Mouse (Mus musculus): ENCODE data around the gene Efcab11. TPM values are rescaled to one million over a fixed set of nuclear protein-coding genes. Genes with fewer than 3 reads are reported as not detected.

The Efcab11 gene
- total and polyA plus RNA-seq, 3 experiments = 2.5 to 3.5 TPM; not detected in 1

- no peaks in the 10 kb centered on the region for H3K4me1 ChIP-seq (ENCODE audit: control insufficient read depth in 1 of 2, insufficient read depth in 2 of 2, low read length in 2 of 2)
- no peak overlapping the region for H3K9ac ChIP-seq (ENCODE audit: control insufficient read depth, low read depth, low read length, poor library complexity, severe bottlenecking)
- no peak for TF ChIP-seq ZMIZ1 (IDR thresholded peaks at IDR 0.05; ENCODE audit: low read depth, low read length)
- no peak for TF ChIP-seq NRF1 (IDR thresholded peaks at IDR 0.05; ENCODE audit: insufficient read depth, low read depth, low read length, poor library complexity, severe bottlenecking)
- TF ChIP-seq MXI1 (IDR thresholded peaks at IDR 0.05; ENCODE audit: low read depth, low read length) = no peak
- no peak for TF ChIP-seq JUND (IDR thresholded peaks at IDR 0.05; ENCODE audit: low read depth, low read length)
- H3K36me3 ChIP-seq (ENCODE audit: control insufficient read depth in 1 of 2, insufficient read depth in 2 of 2, low read length in 2 of 2) = no peaks in the 10 kb centered on the region
- H3K9me3 ChIP-seq (replicated peaks; ENCODE audit: insufficient read depth, low read length) = no peaks in the 10 kb centered on the region
- no peak overlapping the region for H3K4me3 ChIP-seq (ENCODE audit: control insufficient read depth in 1 of 2, insufficient read depth in 1 of 2, low read depth in 2 of 2, low read length in 2 of 2)
- H3K27me3 ChIP-seq (ENCODE audit: control insufficient read depth in 1 of 2, insufficient read depth in 2 of 2, low read length in 2 of 2) = no peaks in the 10 kb centered on the region
- H3K27ac ChIP-seq (ENCODE audit: control insufficient read depth, low read depth, low read length) = no peak overlapping the region
- DNase-seq (ENCODE audit: low read depth, low spot score) = no peak
- H3K79me2 ChIP-seq (ENCODE audit: control insufficient read depth, insufficient read depth, low read length, poor library complexity) = no peaks in the 10 kb centered on the region
Measured at GRCm38 (mm10) chr12:99699379-99700023, 184.7 kb downstream of the Efcab11 start.

GRCm38 (mm10) chr12:99694066-99694465, 190.2 kb downstream of the Efcab11 start:
- Histone ChIP-seq H3K79me2 (ENCODE audit: control insufficient read depth, insufficient read depth, low read length, poor library complexity) (no peaks in the 10 kb centered on the region), H3K27ac (ENCODE audit: control insufficient read depth, low read depth, low read length) (no peak overlapping the region), H3K27me3 (ENCODE audit: control insufficient read depth in 1 of 2, insufficient read depth in 2 of 2, low read length in 2 of 2) (no peaks in the 10 kb centered on the region), H3K4me3 (ENCODE audit: control insufficient read depth in 1 of 2, insufficient read depth in 1 of 2, low read depth in 2 of 2, low read length in 2 of 2) (no peak overlapping the region), H3K9ac (ENCODE audit: control insufficient read depth, low read depth, low read length, poor library complexity, severe bottlenecking) (no peak overlapping the region), H3K36me3 (ENCODE audit: control insufficient read depth in 1 of 2, insufficient read depth in 2 of 2, low read length in 2 of 2) (no peaks in the 10 kb centered on the region), H3K9me3 (replicated peaks; ENCODE audit: insufficient read depth, low read length) (no peaks in the 10 kb centered on the region), H3K4me1 (ENCODE audit: control insufficient read depth in 1 of 2, insufficient read depth in 2 of 2, low read length in 2 of 2) (no peaks in the 10 kb centered on the region)
- no peak for DNase-seq (ENCODE audit: low read depth, low spot score)
- TF ChIP-seq MAFK (IDR thresholded peaks at IDR 0.05; ENCODE audit: borderline replicate concordance, low read depth, low read length) = no peak

GRCm38 (mm10) chr12:99686418-99686992, 197.7 kb downstream of the Efcab11 start:
- Histone ChIP-seq H3K9ac (ENCODE audit: control insufficient read depth, low read depth, low read length, poor library complexity, severe bottlenecking) (no peak overlapping the region), H3K4me1 (ENCODE audit: control insufficient read depth in 1 of 2, insufficient read depth in 2 of 2, low read length in 2 of 2) (no peaks in the 10 kb centered on the region), H3K4me3 (ENCODE audit: control insufficient read depth in 1 of 2, insufficient read depth in 1 of 2, low read depth in 2 of 2, low read length in 2 of 2) (no peak overlapping the region), H3K79me2 (ENCODE audit: control insufficient read depth, insufficient read depth, low read length, poor library complexity) (no peaks in the 10 kb centered on the region), H3K9me3 (replicated peaks; ENCODE audit: insufficient read depth, low read length) (no peaks in the 10 kb centered on the region), H3K36me3 (ENCODE audit: control insufficient read depth in 1 of 2, insufficient read depth in 2 of 2, low read length in 2 of 2) (no peaks in the 10 kb centered on the region), H3K27ac (ENCODE audit: control insufficient read depth, low read depth, low read length) (no peak overlapping the region), H3K27me3 (ENCODE audit: control insufficient read depth in 1 of 2, insufficient read depth in 2 of 2, low read length in 2 of 2) (no peaks in the 10 kb centered on the region)
- TF ChIP-seq CHD2 (IDR thresholded peaks at IDR 0.05; ENCODE audit: low read length) (no peak), POLR2AphosphoS5 (IDR thresholded peaks at IDR 0.05; ENCODE audit: borderline replicate concordance, low read depth, low read length) (no peak)
- no peak for DNase-seq (ENCODE audit: low read depth, low spot score)
